Mouse (Mus musculus) right cerebral cortex, postnatal 10 days (tissue): ENCODE measurements around the gene Cdk17.
A peak's percentile ranks its signal among the peaks of the same experiment; 100 is the strongest.

Experiments
- DNase-seq, 2 experiments: peaks; one replicate each; pipeline ENCODE4 v3.0.0; 2021; ENCODE audit warnings: low spot score in 2 of 2

The Cdk17 gene

GRCm38 (mm10) chr10:93261981-93262499, 101.4 kb downstream of the Cdk17 start:
- no peak for DNase-seq

GRCm38 (mm10) chr10:93263431-93263830, 102.8 kb downstream of the Cdk17 start:
- peak; percentile 71 to 84 for DNase-seq

- peak in 1 of 2 experiments; percentile 36 for DNase-seq
These were observed 103.3 kb downstream of the Cdk17 start for GRCm38 (mm10) chr10:93264001-93264400.

GRCm38 (mm10) chr10:93265833-93266232, 105.2 kb downstream of the Cdk17 start:
- no peak for DNase-seq

- no peak for DNase-seq
These were observed 105.8 kb downstream of the Cdk17 start for GRCm38 (mm10) chr10:93266521-93266920.

GRCm38 (mm10) chr10:93267509-93267908, 106.8 kb downstream of the Cdk17 start:
- no peak for DNase-seq

DNA sequence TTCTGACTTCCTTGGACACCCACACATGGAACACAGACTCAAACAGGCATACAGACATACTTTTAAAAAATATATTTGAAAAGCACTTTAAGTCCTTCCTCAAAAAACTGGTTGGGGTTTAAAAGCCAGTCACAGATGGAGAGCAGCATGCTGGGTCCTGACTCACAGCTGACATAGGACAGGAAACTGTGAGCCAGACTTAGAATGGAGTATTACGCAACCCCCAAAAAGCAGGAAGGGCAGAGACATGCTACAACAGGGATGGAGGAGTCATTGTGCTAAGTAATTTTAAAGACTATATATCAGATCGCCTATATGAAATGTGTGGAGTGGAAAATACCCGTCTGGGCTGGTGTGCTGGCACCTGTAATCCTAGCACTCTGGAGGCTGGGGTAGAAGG, 107.7 kb downstream of the Cdk17 start:
- no peak for DNase-seq

GRCm38 (mm10) chr10:93269744-93270143, 109.1 kb downstream of the Cdk17 start:
- DNase-seq = no peak

GRCm38 (mm10) chr10:93270889-93271460, 110.3 kb downstream of the Cdk17 start:
- DNase-seq = no peak

- DNase-seq = peak in 1 of 2 experiments; percentile 32
These were observed 111.2 kb downstream of the Cdk17 start for GRCm38 (mm10) chr10:93271831-93272230.

GRCm38 (mm10) chr10:93272986-93273982, 112.6 kb downstream of the Cdk17 start:
- DNase-seq = peak in 1 of 2 experiments; percentile 40

DNA sequence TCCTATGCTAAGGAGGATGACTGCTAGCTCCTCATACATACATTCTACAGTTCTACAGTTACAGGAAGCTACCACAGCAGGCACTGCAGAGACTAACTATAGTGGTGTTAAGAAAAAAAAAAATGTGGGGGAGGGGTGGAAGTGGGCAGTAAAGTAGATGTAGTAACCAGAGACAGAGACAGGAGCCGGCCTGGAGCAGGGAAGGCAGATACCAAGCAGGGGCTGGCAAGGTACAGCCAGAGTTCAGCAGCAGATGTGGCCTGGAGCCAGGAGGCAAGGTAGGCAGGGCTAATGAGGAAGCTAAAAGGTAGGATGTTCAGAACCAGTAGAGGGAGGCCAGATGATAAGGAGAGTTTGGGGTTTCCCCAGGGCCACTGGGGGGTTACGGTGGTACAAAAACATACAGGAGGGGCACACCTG, 113.6 kb downstream of the Cdk17 start:
- no peak for DNase-seq

DNA sequence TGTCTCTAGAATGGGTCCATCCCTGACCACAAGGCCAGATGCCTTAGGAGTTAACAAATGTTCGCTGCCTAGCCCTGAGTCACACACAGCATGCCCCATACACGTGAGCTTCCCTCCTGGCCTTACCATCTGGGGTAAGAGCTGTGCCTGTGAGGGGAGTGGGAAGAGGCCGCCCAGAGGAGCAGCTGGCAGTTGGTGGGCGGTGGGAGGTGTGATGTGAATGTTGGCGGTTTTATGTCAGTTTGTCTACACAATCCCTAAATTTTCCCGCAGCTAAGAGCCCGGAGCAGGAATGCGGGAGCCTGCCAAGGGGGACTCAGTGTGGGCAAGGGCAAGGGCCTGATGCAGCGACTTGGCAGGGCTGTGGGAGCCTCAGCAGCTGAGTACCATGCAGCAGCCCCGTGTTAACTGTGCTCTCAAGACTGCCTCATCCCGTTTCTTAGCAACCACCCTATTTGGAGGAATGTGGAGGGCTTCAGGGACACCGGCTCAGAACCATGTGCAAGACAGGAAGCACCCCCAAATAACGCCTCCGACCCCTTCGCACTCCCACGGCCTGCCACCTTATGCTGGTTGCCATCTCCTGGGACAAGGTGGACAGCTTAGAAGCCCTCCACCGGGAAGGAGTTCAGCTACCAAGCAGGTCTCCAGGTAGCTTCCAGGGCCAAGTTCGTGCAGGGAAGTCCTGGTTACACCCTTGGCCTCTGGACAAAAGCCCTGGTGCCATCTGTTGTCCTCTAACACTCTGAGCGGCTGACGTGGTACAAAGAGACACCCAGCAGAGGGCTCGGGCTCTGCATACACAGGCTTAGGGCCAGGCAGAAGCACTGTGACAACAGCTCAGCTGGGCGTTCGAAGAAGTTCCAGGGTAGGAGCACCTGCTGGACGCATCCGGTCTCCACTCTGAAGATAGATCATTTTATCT, 114.8 kb downstream of the Cdk17 start:
- DNase-seq = peak; percentile 91 to 95

GRCm38 (mm10) chr10:93276349-93276763, 115.7 kb downstream of the Cdk17 start:
- DNase-seq = peak; percentile 91 to 93

DNA sequence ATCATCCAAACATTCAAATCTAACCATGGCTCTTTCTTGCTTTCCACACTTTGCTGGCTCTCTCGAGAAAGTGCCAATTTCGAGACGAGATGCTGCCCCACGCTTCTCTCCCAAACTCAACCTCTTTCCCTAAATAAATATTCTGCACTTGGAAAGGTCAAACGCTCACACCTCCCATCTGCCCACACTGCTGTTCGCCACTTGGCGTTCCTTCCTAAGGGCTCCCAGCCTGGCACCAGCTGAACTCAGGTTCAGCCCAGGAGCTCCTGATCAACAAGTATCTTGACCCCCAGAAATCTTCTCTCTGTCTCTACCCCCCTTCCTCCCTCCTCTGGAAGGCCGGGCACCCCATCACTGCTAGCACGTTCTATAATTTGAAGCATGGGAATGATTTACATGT, 116.2 kb downstream of the Cdk17 start:
- no peak for DNase-seq

- no peak for DNase-seq
These were observed 117.7 kb downstream of the Cdk17 start for GRCm38 (mm10) chr10:93278361-93278760.

GRCm38 (mm10) chr10:93279062-93279461, 118.4 kb downstream of the Cdk17 start:
- DNase-seq = no peak

GRCm38 (mm10) chr10:93280586-93280985, 119.9 kb downstream of the Cdk17 start:
- DNase-seq = peak; percentile 56 to 80

- DNase-seq = no peak
These were observed 120.4 kb downstream of the Cdk17 start for GRCm38 (mm10) chr10:93281092-93281491.

GRCm38 (mm10) chr10:93282526-93282964, 121.9 kb downstream of the Cdk17 start:
- DNase-seq = no peak

DNA sequence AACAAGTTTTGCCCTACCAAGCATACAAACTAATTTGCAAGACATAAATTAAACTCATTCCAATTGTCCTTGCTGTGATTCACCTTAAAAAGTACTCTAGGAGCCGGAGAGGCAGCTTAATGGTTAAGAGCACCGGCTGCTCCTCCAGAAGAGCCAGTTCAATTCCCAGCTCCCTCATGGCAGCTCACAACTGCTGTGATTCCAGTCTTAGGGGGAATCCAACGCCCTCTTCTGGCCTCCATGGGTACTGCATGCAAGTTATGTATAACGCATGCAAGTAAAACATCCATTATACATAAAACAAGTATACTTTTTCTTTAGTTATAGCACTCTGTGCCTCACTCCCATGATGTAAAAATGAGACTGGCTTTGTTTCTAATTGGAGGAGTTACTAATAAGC, 122.6 kb downstream of the Cdk17 start:
- DNase-seq = no peak
